Mouse (Mus musculus) bone marrow, adult 2 months (tissue): ENCODE measurements around the gene Wdr90. TPM values are rescaled to one million over a fixed set of nuclear protein-coding genes. Genes with fewer than 3 reads are reported as not detected.

Source experiments
- H3K27ac ChIP-seq: fragments of 200-500 bp; 2 replicates; pipeline ENCODE4 v1.5.1; 2012; ENCODE audit warnings: low read depth, mild to moderate bottlenecking, control low read depth, inconsistent platforms, low read length; ENCODE audit not compliant: control insufficient read depth, poor library complexity, insufficient read depth
- H3K4me1 ChIP-seq: fragments of 200-500 bp; 2 replicates; pipeline ENCODE4 v1.6.1; 2011; ENCODE audit warnings: low read length; ENCODE audit not compliant: control insufficient read depth, insufficient read depth
- H3K4me3 ChIP-seq: fragments of 200-500 bp; replicated peaks from 2 replicates; pipeline ENCODE3; 2011; ENCODE audit warnings: mild to moderate bottlenecking, low read depth, low read length, control low read depth; ENCODE audit not compliant: control insufficient read depth
- CTCF ChIP-seq: fragments of 200-500 bp; IDR thresholded peaks from 2 replicates; pipeline ENCODE4 v1.5.1; 2011; ENCODE audit warnings: low read length, control low read depth; ENCODE audit not compliant: control insufficient read depth, insufficient read depth
- POLR2A ChIP-seq: fragments of 200-500 bp; IDR thresholded peaks from 2 replicates; pipeline ENCODE4 v1.6.1; 2011; ENCODE audit warnings: low read depth, mild to moderate bottlenecking, control low read depth, low read length, borderline replicate concordance; ENCODE audit not compliant: control insufficient read depth
- WGBS: fragments of 180-500 bp; shearing (Covaris S2); methylation state at CpG from one replicate; pipeline ENCODE4 v1.1.7; 2018; 5-methylcytosine and 5-hydroxymethylcytosine counted together
- polyA plus RNA-seq: library from polyadenylated mRNA; stranded (reverse); fragments of >200 nt; gene quantifications from 2 replicates; pipeline ENCODE4 v1.2.4, GENCODE M21; 2011; ENCODE audit warnings: low replicate concordance; ENCODE audit not compliant: missing spikeins, insufficient read depth, insufficient read length

Gene Wdr90
- polyA plus RNA-seq, 1 experiment: 62.0 TPM

DNA sequence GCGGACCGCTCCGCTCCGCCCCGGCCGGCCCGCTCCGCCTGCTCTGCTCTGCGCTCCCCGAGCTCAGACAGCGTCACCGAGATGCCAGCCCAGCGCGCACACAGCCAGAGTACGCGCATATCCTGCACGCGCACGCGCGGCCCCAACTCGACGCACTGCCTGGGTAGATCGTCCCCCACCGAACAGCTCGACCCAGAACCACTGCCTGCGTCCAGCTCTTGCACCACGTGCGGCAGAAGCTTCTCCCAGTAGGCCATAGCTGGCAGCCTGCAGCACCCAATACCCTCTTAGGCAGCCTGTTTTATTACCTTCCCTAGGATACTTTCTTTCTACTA is 24.3 kb downstream of the Wdr90 start, which contains the start of gene Rhbdl1:
Rhbdl1 (minus strand) TSS at position 220 of the 335 bp plus-strand sequence.
- 1% methylated on average over 29 of the region's 29 CpGs for WGBS
- 0 out of 2 replicates have a peak, but pooled peaks have one; percentile 15 for TF ChIP-seq POLR2A
- no peak for TF ChIP-seq CTCF
- Histone ChIP-seq H3K4me3 (no peak within 1 kb of the TSS), H3K27ac (no peak within 1 kb of the TSS), H3K4me1 (no peaks in the 10 kb centered on the region)

DNA sequence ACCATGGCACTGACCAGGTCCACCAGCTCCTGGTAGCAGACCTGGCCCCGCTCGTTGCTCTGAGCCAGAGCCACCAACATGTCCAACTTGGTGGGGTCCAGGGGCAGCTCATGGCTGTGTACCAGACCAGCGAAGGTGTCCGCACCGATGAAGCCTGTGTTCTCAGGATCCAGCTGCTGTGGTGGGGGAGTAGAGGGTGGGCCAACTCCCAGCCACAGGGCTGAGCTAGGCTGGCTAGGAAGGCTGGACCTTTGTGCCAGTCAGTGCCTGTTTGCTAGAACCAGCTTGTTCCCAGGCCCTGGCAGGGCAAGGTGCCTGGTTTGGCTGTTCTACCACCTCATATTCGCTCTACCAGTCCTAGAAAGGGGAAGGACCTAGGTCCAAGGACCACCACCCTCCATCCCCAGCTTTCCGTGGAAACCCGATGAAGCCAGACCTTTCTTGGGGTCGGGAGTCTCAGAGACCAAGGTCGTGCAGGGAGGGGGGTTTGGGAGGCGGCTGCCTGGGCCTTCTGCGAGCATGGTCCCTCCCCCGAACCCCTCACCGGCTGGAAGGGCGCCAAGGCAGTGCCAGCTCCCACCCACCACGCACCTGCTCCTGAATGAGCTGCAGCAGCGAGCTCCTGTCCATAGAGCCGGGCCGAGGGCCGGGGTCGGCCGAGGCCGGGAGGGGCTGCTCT is 24.8 kb downstream of the Wdr90 start:
- Histone ChIP-seq H3K4me3 (no peak overlapping the region), H3K4me1 (peaks cover 3% of the 10 kb centered on the region; the same call in 1 of the 2 replicates)
- 23% methylated on average over 23 of the region's 23 CpGs for WGBS

GRCm38 (mm10) chr17:25835816-25836215 is 25.5 kb downstream of the Wdr90 start:
- TF ChIP-seq CTCF (no peak), POLR2A (no peak)
- WGBS: 92% methylated on average over 16 of the region's 16 CpGs
- Histone ChIP-seq H3K27ac (no peak overlapping the region), H3K4me3 (no peak overlapping the region), H3K4me1 (peaks cover 3% of the 10 kb centered on the region; the same call in 1 of the 2 replicates)

More for the DNA sequence above, 24.8 kb downstream of the Wdr90 start:
- TF ChIP-seq CTCF: no peak
- TF ChIP-seq POLR2A: 0 out of 2 replicates have a peak, but pooled peaks have one; percentile 30
- H3K27ac ChIP-seq: no peak overlapping the region

GRCm38 (mm10) chr17:25835301-25835700 is 26.0 kb downstream of the Wdr90 start:
- WGBS: 88% methylated on average over 7 of the region's 7 CpGs
- Histone ChIP-seq H3K4me3 (no peak overlapping the region), H3K4me1 (peaks cover 3% of the 10 kb centered on the region; the same call in 1 of the 2 replicates), H3K27ac (no peak overlapping the region)
- TF ChIP-seq POLR2A: no peak
- no peak for TF ChIP-seq CTCF

DNA sequence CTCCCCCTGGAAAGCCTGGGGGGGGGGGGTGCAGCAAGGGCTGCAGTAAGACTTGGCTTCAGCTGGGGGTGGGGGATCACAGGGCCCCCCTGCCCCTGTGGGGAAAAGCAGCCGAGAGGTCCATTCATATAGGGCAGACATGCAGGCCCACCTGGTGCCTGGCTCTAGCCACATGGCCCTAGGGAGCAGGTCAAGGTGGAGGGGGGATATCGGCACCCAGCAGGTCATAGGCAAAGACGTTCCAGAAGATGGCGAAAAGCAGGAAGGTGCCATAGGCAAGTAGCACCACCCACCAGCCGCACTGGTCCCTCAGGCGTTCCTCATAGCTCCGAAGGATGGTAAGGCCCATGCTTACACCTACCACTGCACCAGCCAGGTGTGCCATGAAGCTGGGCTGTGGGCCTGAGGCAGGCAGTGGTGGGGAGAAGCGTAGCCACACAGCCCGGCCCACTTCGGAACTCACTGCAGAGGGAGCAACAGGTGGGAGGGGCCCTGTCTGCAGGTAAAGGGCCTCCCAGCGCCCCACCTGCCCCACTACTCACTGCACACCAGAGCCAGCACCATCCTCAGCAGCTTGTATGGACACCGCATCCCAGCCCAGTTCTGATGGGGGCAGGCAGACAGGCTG is 26.6 kb downstream of the Wdr90 start:
- WGBS: 88% methylated on average over 12 of the region's 12 CpGs

DNA sequence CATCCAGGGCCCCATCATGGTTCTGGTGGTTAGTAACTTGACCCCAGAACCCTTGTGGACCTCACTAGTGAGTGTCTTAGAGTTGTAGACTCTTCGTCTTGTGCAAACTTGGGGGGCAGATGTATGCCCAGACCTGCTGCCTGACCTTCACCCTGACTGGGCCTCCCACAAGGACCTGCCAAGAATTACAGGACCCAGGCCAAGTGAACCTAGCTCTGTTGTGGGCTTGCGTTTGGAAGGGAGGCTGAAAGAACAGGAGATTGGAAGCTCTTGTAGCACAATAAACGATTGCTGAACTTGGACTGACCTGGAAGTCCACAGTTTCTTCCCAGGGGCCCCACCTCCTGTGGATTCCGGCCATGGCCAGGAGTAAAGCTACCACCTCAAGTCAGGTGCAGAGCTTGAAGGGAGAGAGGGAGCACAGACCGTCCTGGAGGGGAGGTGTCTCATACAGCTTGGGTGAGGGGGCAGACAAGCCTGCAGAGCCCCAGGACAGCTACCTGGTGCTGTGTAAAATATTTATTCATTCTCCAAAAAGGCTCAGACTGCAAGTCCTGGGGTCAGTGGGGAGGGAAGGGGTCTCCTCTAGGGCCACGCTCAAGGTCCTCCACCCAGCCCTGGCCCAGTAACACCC is 27.2 kb downstream of the Wdr90 start:
- WGBS: 44% methylated on average over 6 of the region's 6 CpGs
- TF ChIP-seq POLR2A: no peak
- TF ChIP-seq CTCF: no peak
- H3K4me3 ChIP-seq: peak overlapping the region; percentile 87
- peaks cover 4% of the 10 kb centered on the region; the same call in 1 of the 2 replicates for H3K4me1 ChIP-seq
- H3K27ac ChIP-seq: no peak overlapping the region

More for the DNA sequence above, 26.6 kb downstream of the Wdr90 start:
- Histone ChIP-seq H3K27ac (no peak overlapping the region), H3K4me1 (peaks cover 3% of the 10 kb centered on the region; the same call in 1 of the 2 replicates), H3K4me3 (no peak overlapping the region)
- TF ChIP-seq POLR2A: no peak
- TF ChIP-seq CTCF: no peak; the same call in 1 of the 2 replicates

GRCm38 (mm10) chr17:25833291-25833663 is 28.0 kb downstream of the Wdr90 start, which contains the start of gene Stub1:
Gene Stub1, minus strand, starts transcription at chr17:25833404.
- Histone ChIP-seq H3K4me1 (peaks cover 7% of the 10 kb centered on the region; the same call in 1 of the 2 replicates), H3K27ac (peak within 1 kb of the TSS; percentile 89), H3K4me3 (peak within 1 kb of the TSS; percentile 87)
- TF ChIP-seq CTCF: no peak
- no peak for TF ChIP-seq POLR2A
- under 1% methylated on average over 24 of the region's 24 CpGs for WGBS
